22 mouse cellular contexts compared by ENCODE assay signal in the genomic region with DNA sequence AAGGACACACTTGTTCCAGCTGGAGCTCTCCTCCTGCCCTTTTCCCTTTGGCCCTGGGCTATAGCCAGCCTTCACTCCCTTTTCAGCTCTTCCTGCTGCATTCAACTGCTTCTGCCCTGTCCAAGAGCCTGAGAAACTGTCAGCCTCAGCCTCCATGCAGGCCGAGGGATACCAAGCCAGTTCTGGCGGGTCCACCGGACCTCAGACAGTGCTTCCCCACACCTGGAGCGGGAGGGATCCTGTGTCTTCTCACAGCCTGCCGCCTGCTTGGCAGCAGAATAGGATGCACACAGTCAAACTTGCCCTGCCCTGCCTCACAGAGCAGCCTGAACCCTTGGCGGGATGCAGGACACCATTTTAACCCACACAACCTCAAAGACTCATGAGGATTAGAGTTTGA.
A peak's percentile ranks its signal among the peaks of the same experiment; 100 is the strongest.
DNase-seq lines count a peak whose midpoint lies in the region; ATAC-seq lines count a peak whose summit lies in the region.
"Had no signal": no experiment of that assay in that cellular context is flagged by ENCODE, and none has a peak within 500 bp of the region (broad histone marks: within the 10 kb centered on the region; RNA-seq: fewer than 3 reads in every experiment).

No protein-coding gene starts in this region.

- DNase-seq in cerebellum, postnatal 14 days = no peak
- peak; percentile 38 to 39 for DNase-seq in cerebellum, postnatal 25 days
- DNase-seq in cerebellum, adult 11-12 months = no peak
- DNase-seq in 3134 (ENCODE audit: extremely low read depth, insufficient read length, low spot score) = peak; percentile 1
- peak; percentile 15 for DNase-seq in R1 (ENCODE audit: low read depth, low spot score)
- DNase-seq in frontal cortex, postnatal 14 days (ENCODE audit: low spot score in 2 of 2) = no peak
- no peak for DNase-seq in kidney, postnatal 36 days
- DNase-seq: embryo, embryonic 11 days; kidney, adult 2 months; kidney, postnatal 4 days; layer of hippocampus, postnatal 36 days; left cerebral cortex, postnatal 4 days; liver, embryonic 13.5 days; lung, adult 18-20 months; lung, postnatal 4 days; retina, postnatal 1 day; right cerebral cortex, postnatal 14 days had no signal

- 0 out of 2 replicates have a peak, but pooled peaks have one; percentile 15 for ATAC-seq in cerebellum, adult (ENCODE audit: insufficient number of reproducible peaks, low FRiP score, low TSS enrichment)
- ATAC-seq: forebrain, embryonic 14.5 days; hindbrain, postnatal 0 days; intestine, embryonic 15.5 days; lung, postnatal 0 days had no signal

Comparison
In these comparisons a context has a peak if more than half of its experiments do, and no peak if none do; other contexts are left out.
1. DNase-seq: peak in cerebellum, postnatal 25 days (2 of 2), 3134 (single experiment) and R1 (single experiment); none in cerebellum, postnatal 14 days (0 of 2), cerebellum, adult 11-12 months (single experiment), frontal cortex, postnatal 14 days (0 of 2) and kidney, postnatal 36 days (0 of 2).